Mouse (Mus musculus) neural tube, embryonic 14.5 days (tissue): Measurements from ENCODE around the gene Lyrm9. TPM values are rescaled to one million over a fixed set of nuclear protein-coding genes. Genes with fewer than 3 reads are reported as not detected.

Experiments used
- ATAC-seq: fragments of 200-750 bp; cut with Nextera tagmentation; 2 replicates; pipeline ENCODE4 v1.8.0; 2017; ENCODE audit warnings: low read depth, mild to moderate bottlenecking, moderate TSS enrichment, moderate library complexity
- H3K27ac ChIP-seq: fragments of 300-500 bp; sonication (generic); 2 replicates; pipeline ENCODE4 v1.5.1; 2014; ENCODE audit warnings: low read depth, mild to moderate bottlenecking, control low read depth, low read length, moderate library complexity, mixed read lengths
- H3K27me3 ChIP-seq: fragments of 300-500 bp; sonication (generic); 2 replicates; pipeline ENCODE4 v1.6.1; 2014; ENCODE audit warnings: low read length; ENCODE audit not compliant: control insufficient read depth, insufficient read depth
- H3K36me3 ChIP-seq: fragments of 300-500 bp; sonication (generic); 2 replicates; pipeline ENCODE4 v1.6.1; 2014; ENCODE audit warnings: low read length, mixed read lengths; ENCODE audit not compliant: control insufficient read depth, insufficient read depth
- H3K4me1 ChIP-seq: fragments of 300-500 bp; sonication (generic); 2 replicates; pipeline ENCODE4 v1.6.1; 2014; ENCODE audit warnings: low read length; ENCODE audit not compliant: control insufficient read depth, insufficient read depth
- H3K4me2 ChIP-seq: fragments of 300-500 bp; sonication (generic); 2 replicates; pipeline ENCODE4 v1.6.1; 2014; ENCODE audit warnings: mild to moderate bottlenecking, low read depth, low read length, control low read depth
- H3K4me3 ChIP-seq: fragments of 300-500 bp; sonication (generic); 2 replicates; pipeline ENCODE4 v1.5.1; 2014; ENCODE audit warnings: low read depth, low read length, control low read depth, mixed read lengths
- H3K9ac ChIP-seq: fragments of 300-500 bp; sonication (generic); replicated peaks from 2 replicates; pipeline ENCODE4 v1.6.1; 2014; ENCODE audit warnings: low read depth, mild to moderate bottlenecking, control low read depth, low read length, mixed read lengths
- H3K9me3 ChIP-seq: fragments of 300-500 bp; sonication (generic); 2 replicates; pipeline ENCODE4 v1.6.1; 2016; ENCODE audit warnings: low read length; ENCODE audit not compliant: control insufficient read depth
- WGBS: fragments of 180-500 bp; shearing (Covaris S2); extraction: QIAGEN DNeasy Blood & Tissue Kit; methylation state at CpG from one replicate; pipeline ENCODE4 v1.1.7; 2014; 5-methylcytosine and 5-hydroxymethylcytosine counted together
- polyA plus RNA-seq: library from polyadenylated mRNA; unstranded; fragments of >200 nt; fragmentation: Nextera tagmentation; extraction: Ambion mirVana; gene quantifications from 2 replicates; pipeline ENCODE4 v1.2.1, GENCODE M21; 2014

Gene Lyrm9
- polyA plus RNA-seq, 1 experiment from 2014 or later = 39.3 TPM

- 56% methylated on average over 14 of the region's 14 CpGs for WGBS
- 0 out of 2 replicates have a peak, but pooled peaks cover 4% of the 10 kb centered on the region for H3K4me1 ChIP-seq
- no peaks in the 10 kb centered on the region for H3K27me3 ChIP-seq
- no peak overlapping the region for H3K4me2 ChIP-seq
- H3K4me3 ChIP-seq = no peak overlapping the region
- no peak overlapping the region for H3K27ac ChIP-seq
- no peaks in the 10 kb centered on the region for H3K36me3 ChIP-seq
- no peak overlapping the region for H3K9ac ChIP-seq
- H3K9me3 ChIP-seq = no peaks in the 10 kb centered on the region
- no peak for ATAC-seq
Measured at GRCm38 (mm10) chr11:78839491-78839890, 13.1 kb downstream of the Lyrm9 start.

GRCm38 (mm10) chr11:78840141-78840540, 13.8 kb downstream of the Lyrm9 start:
- WGBS = 82% methylated on average over 5 of the region's 5 CpGs
- ATAC-seq = no peak
- no peak overlapping the region for H3K4me2 ChIP-seq
- no peaks in the 10 kb centered on the region for H3K27me3 ChIP-seq
- no peak overlapping the region for H3K4me3 ChIP-seq
- H3K36me3 ChIP-seq = no peaks in the 10 kb centered on the region
- no peak overlapping the region for H3K9ac ChIP-seq
- H3K27ac ChIP-seq = no peak overlapping the region
- no peaks in the 10 kb centered on the region for H3K9me3 ChIP-seq
- H3K4me1 ChIP-seq = 0 out of 2 replicates have a peak, but pooled peaks cover 4% of the 10 kb centered on the region

DNA sequence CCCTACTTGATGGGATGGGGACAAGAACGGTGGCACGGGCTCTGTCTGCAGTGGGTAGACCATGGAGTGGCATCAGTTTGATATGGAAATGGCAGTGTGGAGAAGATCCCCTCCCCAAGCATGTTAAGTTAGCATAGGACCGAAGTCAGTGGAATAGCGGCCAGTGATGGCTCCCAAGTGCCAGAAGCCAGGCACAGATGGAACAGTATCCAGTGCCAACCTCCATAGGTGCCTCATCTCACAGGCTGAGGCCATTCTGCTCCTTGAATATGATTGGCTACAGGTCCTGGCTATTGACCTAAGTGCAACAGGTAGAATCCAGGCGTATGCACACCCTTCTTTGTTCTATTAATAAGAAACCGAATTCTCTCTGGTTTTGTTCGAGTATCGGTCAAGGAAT, 15.6 kb downstream of the Lyrm9 start:
- Histone ChIP-seq H3K9me3 (no peaks in the 10 kb centered on the region), H3K9ac (no peak overlapping the region), H3K4me1 (0 out of 2 replicates have a peak, but pooled peaks cover 4% of the 10 kb centered on the region), H3K27me3 (no peaks in the 10 kb centered on the region), H3K36me3 (no peaks in the 10 kb centered on the region), H3K4me2 (no peak overlapping the region), H3K4me3 (no peak overlapping the region), H3K27ac (no peak overlapping the region)
- no peak for ATAC-seq
- 93% methylated on average over 8 of the region's 8 CpGs for WGBS

GRCm38 (mm10) chr11:78846620-78847019, 20.2 kb downstream of the Lyrm9 start:
- Histone ChIP-seq H3K4me1 (no peaks in the 10 kb centered on the region), H3K9me3 (no peaks in the 10 kb centered on the region), H3K4me2 (no peak overlapping the region), H3K36me3 (no peaks in the 10 kb centered on the region), H3K4me3 (no peak overlapping the region), H3K27ac (no peak overlapping the region), H3K9ac (no peak overlapping the region), H3K27me3 (no peaks in the 10 kb centered on the region)
- ATAC-seq = no peak
- WGBS = 80% methylated on average over 4 of the region's 4 CpGs

- no peak for ATAC-seq
- Histone ChIP-seq H3K27me3 (no peaks in the 10 kb centered on the region), H3K36me3 (no peaks in the 10 kb centered on the region), H3K4me1 (no peaks in the 10 kb centered on the region), H3K4me3 (no peak overlapping the region), H3K4me2 (no peak overlapping the region), H3K27ac (no peak overlapping the region), H3K9ac (no peak overlapping the region), H3K9me3 (no peaks in the 10 kb centered on the region)
- 66% methylated on average over 7 of the region's 7 CpGs for WGBS
Measured at GRCm38 (mm10) chr11:78847884-78848848, 21.8 kb downstream of the Lyrm9 start.

DNA sequence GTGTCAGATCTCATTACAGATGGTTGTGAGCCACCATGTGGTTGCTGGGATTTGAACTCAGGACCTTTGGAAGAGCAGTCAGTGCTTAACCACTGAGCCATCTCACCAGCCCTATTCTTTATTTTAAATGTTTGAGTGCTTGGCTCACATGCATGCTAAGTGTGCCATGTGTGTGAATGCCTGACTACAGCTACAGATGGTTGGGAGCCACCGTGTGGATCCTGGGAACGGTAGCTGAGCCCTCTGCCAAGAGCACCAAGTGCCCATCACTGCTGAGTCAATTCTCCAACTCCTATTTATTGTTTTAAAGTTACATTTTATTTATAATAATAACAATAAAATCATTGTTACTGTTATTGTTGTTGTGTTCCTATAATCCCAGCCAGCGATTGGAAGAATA, 23.5 kb downstream of the Lyrm9 start:
- WGBS = 84% methylated on average over 3 of the region's 3 CpGs

DNA sequence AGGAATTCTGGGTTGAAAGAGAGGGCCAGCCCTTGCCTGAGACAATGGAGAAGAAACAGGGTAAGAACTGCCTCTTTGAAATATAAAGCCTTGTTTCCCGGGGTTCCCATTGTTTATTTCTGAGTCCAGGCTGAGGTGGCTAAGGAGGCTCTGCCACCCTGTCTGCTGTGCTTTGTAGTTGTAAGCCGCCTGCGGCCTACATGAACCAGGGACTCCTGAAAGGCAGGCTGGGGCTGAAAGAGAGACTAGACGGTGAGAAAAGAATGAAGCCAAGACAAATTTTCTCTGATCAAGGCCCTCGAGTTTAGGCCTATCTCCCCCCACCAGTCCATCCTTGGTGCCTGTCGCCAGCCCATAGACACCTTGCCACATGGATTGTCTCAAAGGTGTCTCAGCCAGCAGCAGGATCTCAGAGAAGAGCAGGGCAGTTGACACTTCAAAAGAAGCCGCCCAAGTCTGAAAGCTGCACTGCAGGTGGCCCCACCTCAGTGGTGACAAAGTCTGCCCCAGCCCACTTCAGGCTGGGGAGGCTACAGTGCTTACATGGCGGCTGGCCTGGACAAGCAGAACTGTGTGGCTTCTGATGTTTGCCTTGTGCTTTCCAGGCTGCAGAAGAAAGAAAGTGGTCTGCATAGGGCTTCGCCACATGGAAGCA, 25.0 kb downstream of the Lyrm9 start:
- no peak for ATAC-seq
- no peak overlapping the region for H3K27ac ChIP-seq
- H3K4me3 ChIP-seq = no peak overlapping the region
- H3K9ac ChIP-seq = no peak overlapping the region
- no peaks in the 10 kb centered on the region for H3K9me3 ChIP-seq
- no peaks in the 10 kb centered on the region for H3K27me3 ChIP-seq
- no peak overlapping the region for H3K4me2 ChIP-seq
- 29% methylated on average over 9 of the region's 9 CpGs for WGBS
- no peaks in the 10 kb centered on the region for H3K36me3 ChIP-seq
- H3K4me1 ChIP-seq = no peaks in the 10 kb centered on the region

More for the DNA sequence above, 23.5 kb downstream of the Lyrm9 start:
- ATAC-seq = no peak
- no peak overlapping the region for H3K4me3 ChIP-seq
- no peaks in the 10 kb centered on the region for H3K4me1 ChIP-seq
- no peak overlapping the region for H3K4me2 ChIP-seq
- H3K27ac ChIP-seq = no peak overlapping the region
- H3K27me3 ChIP-seq = no peaks in the 10 kb centered on the region
- H3K9ac ChIP-seq = no peak overlapping the region
- H3K36me3 ChIP-seq = no peaks in the 10 kb centered on the region
- H3K9me3 ChIP-seq = no peaks in the 10 kb centered on the region

GRCm38 (mm10) chr11:78851871-78852265, 25.5 kb downstream of the Lyrm9 start:
- no peak overlapping the region for H3K27ac ChIP-seq
- no peak overlapping the region for H3K4me3 ChIP-seq
- no peak overlapping the region for H3K9ac ChIP-seq
- H3K4me1 ChIP-seq = no peaks in the 10 kb centered on the region
- H3K4me2 ChIP-seq = no peak overlapping the region
- 70% methylated on average over 6 of the region's 6 CpGs for WGBS
- ATAC-seq = no peak
- H3K27me3 ChIP-seq = no peaks in the 10 kb centered on the region
- no peaks in the 10 kb centered on the region for H3K9me3 ChIP-seq
- no peaks in the 10 kb centered on the region for H3K36me3 ChIP-seq

- H3K4me1 ChIP-seq = no peaks in the 10 kb centered on the region
- no peak for ATAC-seq
- 89% methylated on average over 11 of the region's 11 CpGs for WGBS
- H3K4me2 ChIP-seq = no peak overlapping the region
- no peak overlapping the region for H3K27ac ChIP-seq
- H3K36me3 ChIP-seq = no peaks in the 10 kb centered on the region
- H3K27me3 ChIP-seq = no peaks in the 10 kb centered on the region
- no peaks in the 10 kb centered on the region for H3K9me3 ChIP-seq
- H3K4me3 ChIP-seq = no peak overlapping the region
- no peak overlapping the region for H3K9ac ChIP-seq
Measured at GRCm38 (mm10) chr11:78852529-78852928, 26.1 kb downstream of the Lyrm9 start.
